Mouse (Mus musculus) adrenal gland (tissue): ENCODE results near the gene Agap3.

Source experiments
- intact Hi-C: fragments of 180-260 bp; cut with DNase I; formaldehyde crosslinking; loops from one replicate; pipeline ENCODE4 v1.15.1; 2025

Gene Agap3

GRCm38 (mm10) chr5:24474025-24474722 is 22.2 kb downstream of the Agap3 start:
- intact Hi-C loops = loop anchor here (5.0 kb wide), 1 partner anchor 137 kb away; no protein-coding TSS in a partner anchor

DNA sequence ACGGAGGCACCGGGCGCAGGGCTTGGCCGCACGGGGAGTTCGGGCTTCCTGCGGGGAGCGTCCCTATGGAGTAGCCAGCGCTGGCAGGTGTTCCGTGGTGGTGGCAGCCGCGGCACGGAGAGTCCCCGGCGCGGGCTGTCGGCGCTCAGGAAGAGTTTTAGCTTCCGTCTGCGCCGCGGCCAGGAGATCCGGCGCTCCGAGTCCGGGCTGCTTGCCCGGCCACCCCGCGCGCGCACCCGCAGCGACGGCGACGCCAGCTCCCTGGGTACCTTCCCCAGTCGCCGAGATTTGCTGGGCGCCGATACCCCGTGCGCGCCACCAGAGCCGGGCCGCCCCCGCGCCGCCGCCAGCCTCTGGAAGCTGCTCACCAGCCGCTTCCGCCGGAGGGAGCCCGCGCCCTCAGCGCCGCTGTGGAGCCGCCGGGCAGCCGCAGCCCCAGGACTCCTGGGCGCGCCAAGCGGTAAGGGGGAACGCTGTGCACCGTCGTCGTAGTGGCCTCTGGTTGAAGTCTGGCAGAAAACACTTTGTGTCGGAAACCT is 22.8 kb downstream of the Agap3 start:
- intact Hi-C loops = loop anchor here (5.0 kb wide), 1 partner anchor 137 kb away; no protein-coding TSS in a partner anchor

- intact Hi-C loops = no loop called here
These were observed 23.7 kb downstream of the Agap3 start for GRCm38 (mm10) chr5:24475476-24476241.

DNA sequence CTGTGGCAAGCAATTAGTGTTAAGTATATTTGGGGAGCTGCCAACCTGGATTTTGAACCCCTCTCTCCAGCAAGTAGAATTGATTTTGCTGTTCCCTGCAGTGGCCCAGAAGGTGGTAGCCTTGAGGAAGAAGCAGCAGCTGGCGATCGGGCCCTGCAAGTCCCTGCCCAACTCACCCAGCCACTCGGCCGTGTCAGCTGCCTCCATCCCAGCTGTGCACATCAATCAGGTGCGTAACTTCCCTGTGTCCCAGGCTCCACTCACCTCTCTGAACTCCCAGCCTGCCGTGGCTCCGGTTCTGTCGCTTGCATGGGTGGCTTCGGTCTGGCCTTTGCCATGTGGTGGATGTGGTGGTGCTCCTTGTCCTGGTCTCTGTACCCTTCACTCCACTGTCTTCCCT is 25.9 kb downstream of the Agap3 start:
- intact Hi-C loops = no loop called here

- intact Hi-C loops = no loop called here
These were observed 29.7 kb downstream of the Agap3 start for GRCm38 (mm10) chr5:24481647-24482046.

- intact Hi-C loops = no loop called here
These were observed 30.5 kb downstream of the Agap3 start for GRCm38 (mm10) chr5:24482247-24483079.

DNA sequence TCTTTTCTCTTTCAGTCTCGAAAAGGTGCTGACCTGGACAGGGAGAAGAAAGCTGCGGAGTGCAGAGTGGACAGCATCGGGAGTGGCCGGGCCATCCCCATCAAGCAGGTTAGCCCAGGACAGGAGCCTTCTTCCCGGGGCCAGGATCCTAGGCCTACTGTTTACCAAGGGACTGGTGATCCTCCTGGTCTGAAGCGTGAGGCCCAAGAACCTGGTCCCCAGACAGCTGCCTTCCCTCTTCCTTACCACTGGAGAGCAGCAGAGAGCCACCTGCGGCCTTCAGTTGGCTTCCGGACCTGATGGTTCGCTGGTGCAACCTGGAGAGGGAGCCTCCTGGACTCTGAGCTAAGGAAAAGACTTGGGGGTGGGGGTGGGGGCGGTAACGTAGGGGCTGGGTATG is 31.3 kb downstream of the Agap3 start:
- intact Hi-C loops = no loop called here

- intact Hi-C loops = no loop called here
These were observed 33.0 kb downstream of the Agap3 start for GRCm38 (mm10) chr5:24484963-24485362.

DNA sequence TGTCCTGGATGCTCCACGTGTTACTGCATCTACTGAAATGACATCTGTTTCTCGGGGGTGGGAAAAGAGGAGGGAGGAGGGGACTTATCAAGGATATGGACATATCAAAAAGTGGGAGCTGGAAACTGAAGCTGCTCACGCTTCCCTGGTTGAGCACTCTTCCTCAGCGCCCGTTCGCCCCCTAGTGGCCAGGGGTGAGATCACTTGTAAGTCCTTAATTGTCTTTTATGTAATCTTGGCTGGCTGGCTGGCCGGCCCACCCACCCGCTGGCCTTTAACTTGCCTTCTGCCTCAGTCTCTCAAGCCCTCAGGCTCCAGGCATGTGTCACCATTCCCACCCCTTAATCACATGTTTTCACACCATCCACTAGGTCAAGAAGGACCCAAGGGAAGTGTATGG is 34.1 kb downstream of the Agap3 start:
- intact Hi-C loops = no loop called here

GRCm38 (mm10) chr5:24486738-24487137 is 34.8 kb downstream of the Agap3 start:
- intact Hi-C loops = no loop called here

GRCm38 (mm10) chr5:24490413-24490920 is 38.5 kb downstream of the Agap3 start:
- intact Hi-C loops = no loop called here

DNA sequence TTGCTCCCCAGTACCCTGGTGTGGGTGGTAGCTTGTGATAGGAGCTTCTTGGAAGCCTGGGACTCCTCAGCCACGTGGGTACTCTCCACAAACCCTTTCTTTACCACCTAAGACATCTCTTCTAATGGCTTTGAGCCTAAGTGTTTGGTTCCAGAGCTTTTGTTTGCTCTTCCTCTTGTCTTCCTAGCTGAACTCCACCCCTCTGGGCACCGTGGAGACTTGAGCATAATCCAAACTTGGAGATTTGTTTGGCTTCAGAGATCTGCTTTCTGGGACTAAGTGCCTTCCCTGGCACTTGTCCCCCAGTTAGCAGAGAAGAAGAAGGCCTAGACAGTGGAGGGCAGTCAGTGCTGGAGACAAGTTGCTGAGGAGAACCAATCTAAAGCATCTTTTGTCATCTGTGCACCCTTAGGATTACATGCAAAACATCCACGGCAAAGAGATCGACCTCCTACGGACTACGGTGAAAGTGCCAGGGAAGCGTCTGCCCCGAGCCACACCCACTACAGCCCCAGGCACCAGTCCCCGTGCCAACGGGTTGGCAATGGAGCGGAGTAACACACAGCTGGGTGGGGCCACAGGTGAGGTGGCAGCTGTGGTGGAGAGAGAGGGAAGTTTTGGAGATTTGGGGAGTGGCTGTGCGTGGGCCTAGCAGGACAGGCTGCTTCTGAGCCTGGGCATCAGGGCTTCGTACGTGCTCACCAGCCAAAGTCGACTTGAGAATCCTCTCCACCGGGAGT is 40.7 kb downstream of the Agap3 start:
- intact Hi-C loops = no loop called here

GRCm38 (mm10) chr5:24495019-24495418 is 43.0 kb downstream of the Agap3 start:
- intact Hi-C loops = no loop called here

DNA sequence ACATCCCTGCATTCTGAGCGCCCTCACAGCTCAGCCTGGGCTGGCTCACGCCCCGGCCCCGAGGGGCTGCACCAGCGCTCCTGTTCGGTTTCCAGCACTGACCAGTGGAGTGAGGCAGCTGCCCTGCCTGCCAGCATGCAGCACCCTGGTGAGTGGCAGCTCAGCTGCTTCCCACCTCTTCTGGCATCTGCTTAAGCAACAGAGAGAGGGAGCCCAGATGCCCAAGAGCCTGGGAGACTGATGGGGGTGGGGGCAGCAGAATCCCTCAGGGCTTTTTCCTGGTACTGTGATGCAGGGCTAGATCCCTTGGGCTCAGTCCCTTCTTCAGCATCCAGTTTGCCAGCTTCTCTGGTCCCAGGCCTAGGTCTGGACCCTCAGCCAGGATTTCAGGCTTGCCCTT is 44.8 kb downstream of the Agap3 start:
- intact Hi-C loops = no loop called here

- intact Hi-C loops = no loop called here
These were observed 45.5 kb downstream of the Agap3 start for GRCm38 (mm10) chr5:24497526-24497925.

- intact Hi-C loops = no loop called here
These were observed 47.1 kb downstream of the Agap3 start for GRCm38 (mm10) chr5:24499113-24499512.

DNA sequence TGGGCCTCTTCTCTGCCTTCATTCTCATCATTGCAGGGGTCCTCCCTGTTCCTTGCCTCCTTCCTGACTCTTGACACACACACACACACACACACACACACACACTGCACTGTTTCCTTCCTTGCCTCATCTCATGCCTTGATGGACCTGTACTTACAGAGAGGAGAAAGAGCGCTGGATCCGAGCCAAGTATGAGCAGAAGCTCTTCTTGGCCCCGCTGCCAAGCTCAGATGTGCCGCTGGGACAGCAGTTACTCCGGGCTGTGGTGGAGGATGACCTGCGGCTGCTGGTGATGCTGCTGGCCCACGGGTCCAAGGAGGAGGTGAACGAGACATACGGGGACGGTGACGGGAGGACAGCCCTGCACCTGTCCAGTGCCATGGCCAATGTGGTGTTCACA is 48.9 kb downstream of the Agap3 start:
- intact Hi-C loops = no loop called here

DNA sequence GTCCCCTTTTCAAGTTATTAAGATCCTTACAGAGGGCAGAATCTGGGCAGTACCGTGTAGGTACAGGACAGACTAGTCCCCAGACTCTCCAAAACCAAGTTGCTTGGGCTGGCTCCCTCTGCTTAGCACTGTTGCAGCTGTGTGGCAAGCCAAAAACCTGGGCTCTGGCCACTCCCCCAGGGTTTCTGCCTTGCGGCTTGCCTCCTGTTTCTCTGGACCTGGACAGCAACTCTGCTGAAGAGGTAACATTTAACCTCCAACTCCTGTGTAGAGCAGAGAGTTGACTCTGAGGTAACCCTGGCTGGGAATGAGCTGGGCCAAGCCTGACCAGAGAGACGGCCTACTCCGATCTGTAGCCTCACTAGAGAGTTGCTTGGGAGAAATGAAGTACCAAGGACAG is 50.8 kb downstream of the Agap3 start:
- intact Hi-C loops = no loop called here

DNA sequence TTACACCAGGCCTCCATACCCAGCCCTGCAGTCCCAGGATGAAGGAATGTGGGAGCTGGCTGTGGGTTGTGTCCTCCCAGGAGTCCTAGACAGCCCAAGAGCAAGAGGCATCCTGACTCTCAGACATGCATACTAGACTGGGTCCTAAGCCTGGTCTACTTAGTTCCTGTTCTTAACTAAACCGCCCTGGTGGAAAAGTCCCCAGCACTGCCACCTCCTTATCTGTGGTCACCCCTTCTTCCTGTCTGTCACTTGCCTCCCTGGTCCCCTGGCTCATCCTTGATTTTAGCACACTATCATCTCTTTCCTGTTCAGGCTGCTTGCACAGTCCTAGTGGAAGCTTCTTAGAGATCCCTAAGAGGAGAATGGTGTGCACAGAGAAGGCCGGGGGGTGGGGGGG is 53.5 kb downstream of the Agap3 start:
- intact Hi-C loops = no loop called here

DNA sequence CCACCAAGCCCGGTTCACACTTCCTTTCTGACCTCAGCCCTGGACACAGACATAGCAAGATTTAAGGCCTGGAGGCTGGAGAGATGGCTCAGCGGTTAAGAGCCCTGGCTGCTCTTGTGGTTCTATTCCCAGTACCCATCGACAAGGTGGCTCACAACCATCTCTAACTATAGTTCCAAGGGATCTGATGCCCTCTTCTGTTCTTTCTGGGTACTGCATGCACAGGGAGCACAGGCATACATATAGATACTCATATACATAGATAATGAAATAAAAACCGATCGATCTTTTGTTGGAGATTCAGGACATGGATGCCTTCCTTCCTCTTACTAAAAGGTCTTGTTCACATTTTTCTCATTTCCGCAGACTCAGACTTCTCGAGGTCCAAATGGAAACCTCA is 56.4 kb downstream of the Agap3 start:
- intact Hi-C loops = no loop called here

- intact Hi-C loops = loop anchor here (5.0 kb wide), 1 partner anchor 142 kb away; no protein-coding TSS in a partner anchor
These were observed 58.7 kb downstream of the Agap3 start for GRCm38 (mm10) chr5:24510635-24511034.
